Mouse (Mus musculus): ENCODE results near the gene Mmp11.

DNA sequence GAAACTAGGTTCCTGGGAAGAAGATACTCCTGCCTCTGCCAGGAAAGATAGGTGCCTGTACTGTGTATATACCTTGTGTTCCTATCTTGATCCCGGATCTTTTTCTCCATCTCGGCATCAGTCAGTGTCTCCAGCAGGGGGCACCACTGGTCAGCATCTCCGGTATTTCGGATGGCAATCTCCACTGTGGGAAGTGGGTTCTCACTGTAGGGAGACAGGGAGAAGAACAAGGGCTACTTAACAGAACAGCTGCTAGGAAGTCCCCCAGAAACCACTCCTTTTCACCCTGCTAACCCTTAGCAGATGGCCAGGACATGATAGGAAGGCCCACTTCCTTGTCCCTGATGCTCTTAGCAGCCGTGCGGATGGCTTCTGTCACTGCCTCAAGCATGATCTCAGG, 38.9 kb downstream of the Mmp11 start:
- TF ChIP-seq POLR2A (IDR thresholded peaks at IDR 0.05; ENCODE audit: borderline replicate concordance, extremely low read depth, insufficient read depth, insufficient read length, poor library complexity, severe bottlenecking), result no peak
- TF ChIP-seq CTCF (IDR thresholded peaks at IDR 0.05; ENCODE audit: borderline replicate concordance, extremely low read depth, insufficient read depth, insufficient read length), result peak; percentile 82; the same call in 1 of the 2 replicates
